Mouse (Mus musculus) lung, postnatal 0 days (tissue): Measurements from ENCODE around the gene Yy1. TPM values are rescaled to one million over a fixed set of nuclear protein-coding genes. Genes with fewer than 3 reads are reported as not detected.

ENCODE experiments used
- ATAC-seq: fragments of 200-750 bp; cut with Nextera tagmentation; 2 replicates; pipeline ENCODE4 v1.8.0; 2017; ENCODE audit warnings: moderate library complexity
- DNase-seq: peaks from one replicate; pipeline ENCODE4 v3.0.0-alpha.2; 2016; ENCODE audit warnings: low spot score
- H3K27ac ChIP-seq: fragments of 300-500 bp; sonication (generic); 2 replicates; pipeline ENCODE4 v1.5.1; 2014; ENCODE audit warnings: antibody characterized with exemption, mild to moderate bottlenecking, low read length, mixed read lengths
- H3K27me3 ChIP-seq: fragments of 300-500 bp; sonication (generic); replicated peaks from 2 replicates; pipeline ENCODE4 v1.6.1; 2014; ENCODE audit warnings: low read length, mixed read lengths; ENCODE audit not compliant: insufficient read depth
- H3K36me3 ChIP-seq: fragments of 300-500 bp; sonication (generic); 2 replicates; pipeline ENCODE4 v1.6.1; 2014; ENCODE audit warnings: low read length, mixed read lengths; ENCODE audit not compliant: insufficient read depth
- H3K4me1 ChIP-seq: fragments of 300-500 bp; sonication (generic); 2 replicates; pipeline ENCODE4 v1.6.1; 2014; ENCODE audit warnings: antibody characterized with exemption, low read depth, low read length, mixed read lengths; ENCODE audit not compliant: insufficient read depth
- H3K4me2 ChIP-seq: fragments of 300-500 bp; sonication (generic); replicated peaks from 2 replicates; pipeline ENCODE4 v1.6.1; 2014; ENCODE audit warnings: low read depth, mild to moderate bottlenecking, low read length, moderate library complexity, mixed read lengths
- H3K4me3 ChIP-seq: fragments of 300-500 bp; sonication (generic); 2 replicates; pipeline ENCODE4 v1.5.1; 2014; ENCODE audit warnings: low read depth, low read length
- H3K9ac ChIP-seq: fragments of 300-500 bp; sonication (generic); replicated peaks from 2 replicates; pipeline ENCODE4 v1.6.1; 2014; ENCODE audit warnings: low read depth, mild to moderate bottlenecking
- H3K9me3 ChIP-seq: fragments of 300-500 bp; sonication (generic); 2 replicates; pipeline ENCODE4 v1.6.1; 2016; ENCODE audit warnings: low read length, mixed read lengths
- CTCF ChIP-seq: IDR thresholded peaks from 2 replicates; pipeline ENCODE4 v1.5.1; 2016; ENCODE audit warnings: antibody characterized with exemption, mild to moderate bottlenecking
- EP300 ChIP-seq: IDR thresholded peaks from 2 replicates; pipeline ENCODE4 v1.6.1; 2016; ENCODE audit warnings: antibody characterized with exemption, mild to moderate bottlenecking, control low read depth
- WGBS: fragments of 180-500 bp; shearing (Covaris S2); extraction: QIAGEN DNeasy Blood & Tissue Kit; methylation state at CpG from one replicate; pipeline ENCODE4 v1.1.7; 2014; 5-methylcytosine and 5-hydroxymethylcytosine counted together
- polyA plus RNA-seq: library from polyadenylated mRNA; unstranded; fragments of >200 nt; fragmentation: Nextera tagmentation; extraction: Ambion mirVana; gene quantifications from 2 replicates; pipeline ENCODE4 v1.2.1, GENCODE M21; 2015

The Yy1 gene
- polyA plus RNA-seq, 1 experiment from 2014 or later = 13.7 TPM

DNA sequence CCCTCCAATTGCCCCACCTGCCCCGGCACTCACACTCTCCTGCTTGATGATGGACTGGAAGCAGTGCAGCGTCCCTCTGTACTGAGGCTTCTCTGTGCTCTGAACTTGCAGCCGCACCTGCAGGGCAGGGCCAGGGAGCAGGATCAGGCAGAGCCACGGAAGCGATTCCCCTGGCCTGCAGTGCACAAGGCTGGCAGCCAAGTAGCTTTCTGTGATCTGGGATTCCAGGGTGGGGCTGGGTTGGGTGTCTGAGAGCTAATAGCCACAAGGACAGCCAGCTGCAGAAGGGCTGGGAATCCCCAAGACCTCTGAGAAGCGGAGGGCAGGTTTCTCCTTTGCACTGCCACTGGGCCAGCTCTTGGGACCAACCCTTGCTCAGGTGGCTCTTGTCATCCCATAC lies 34.9 kb downstream of the Yy1 start:
- no peaks in the 10 kb centered on the region for H3K36me3 ChIP-seq
- H3K4me1 ChIP-seq = peaks cover 16% of the 10 kb centered on the region; the same call in 1 of the 2 replicates
- 91% methylated on average over 6 of the region's 6 CpGs for WGBS
- H3K9ac ChIP-seq = no peak overlapping the region
- no peak for ATAC-seq
- H3K27ac ChIP-seq = no peak overlapping the region
- H3K27me3 ChIP-seq = no peaks in the 10 kb centered on the region
- TF ChIP-seq CTCF (no peak), EP300 (no peak)
- H3K9me3 ChIP-seq = no peaks in the 10 kb centered on the region
- no peak overlapping the region for H3K4me2 ChIP-seq
- no peak for DNase-seq
- no peak overlapping the region for H3K4me3 ChIP-seq

DNA sequence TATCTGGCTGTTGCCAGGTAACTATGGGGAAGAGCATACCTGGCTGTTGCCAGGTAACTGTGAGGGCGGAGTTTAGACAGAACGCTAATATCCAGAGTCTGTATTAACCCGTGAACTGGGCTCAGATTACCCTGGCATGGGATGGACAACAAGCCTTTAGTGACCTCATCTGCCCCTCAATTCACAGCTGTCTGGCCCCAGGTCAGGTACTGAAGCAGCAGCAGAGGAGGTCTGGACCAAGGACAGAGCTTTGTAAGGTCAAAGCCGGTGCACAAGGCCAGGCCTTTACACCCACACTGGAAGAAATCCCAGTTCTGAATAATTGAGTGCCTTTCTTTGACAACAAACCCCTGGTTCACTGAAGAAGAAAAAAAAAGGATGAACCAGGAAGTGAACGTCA lies 36.9 kb downstream of the Yy1 start:
- Histone ChIP-seq H3K9ac (no peak overlapping the region), H3K27ac (peak overlapping the region; percentile 11), H3K4me1 (peaks cover 31% of the 10 kb centered on the region), H3K4me2 (no peak overlapping the region), H3K9me3 (no peaks in the 10 kb centered on the region), H3K4me3 (no peak overlapping the region), H3K36me3 (no peaks in the 10 kb centered on the region), H3K27me3 (no peaks in the 10 kb centered on the region)
- DNase-seq (no peak), ATAC-seq (no peak)
- TF ChIP-seq CTCF = no peak
- no peak for TF ChIP-seq EP300
- WGBS = 56% methylated on average over 5 of the region's 5 CpGs

DNA sequence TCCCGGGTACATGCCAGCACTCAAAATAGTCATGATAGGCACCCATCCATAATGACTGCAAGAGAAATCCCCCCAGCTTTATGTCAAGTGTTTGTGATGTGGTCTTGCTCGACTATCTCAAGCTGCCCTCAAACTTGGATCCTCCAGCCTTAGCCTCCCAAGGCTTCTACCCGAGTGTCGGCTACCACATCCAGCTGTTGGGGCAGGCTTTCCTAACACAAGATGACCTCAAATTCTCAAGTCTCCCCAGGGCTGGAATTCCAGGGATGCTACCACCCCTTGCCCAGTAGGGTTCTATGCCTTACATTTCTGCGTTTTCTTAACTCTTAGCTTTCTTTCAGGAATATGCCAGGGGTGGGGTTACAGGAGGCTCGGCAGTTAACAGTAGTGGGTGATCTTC lies 37.6 kb downstream of the Yy1 start:
- no peaks in the 10 kb centered on the region for H3K27me3 ChIP-seq
- H3K4me3 ChIP-seq = no peak overlapping the region
- no peak overlapping the region for H3K27ac ChIP-seq
- TF ChIP-seq CTCF (peak; percentile 23), EP300 (no peak; the same call in 1 of the 2 replicates)
- peaks cover 34% of the 10 kb centered on the region for H3K4me1 ChIP-seq
- H3K9me3 ChIP-seq = no peaks in the 10 kb centered on the region
- no peak overlapping the region for H3K9ac ChIP-seq
- ATAC-seq = peak; percentile 15; the same call in 1 of the 2 replicates
- H3K4me2 ChIP-seq = no peak overlapping the region
- H3K36me3 ChIP-seq = no peaks in the 10 kb centered on the region
- DNase-seq = peak; percentile 65
- WGBS = 66% methylated on average over 6 of the region's 6 CpGs

DNA sequence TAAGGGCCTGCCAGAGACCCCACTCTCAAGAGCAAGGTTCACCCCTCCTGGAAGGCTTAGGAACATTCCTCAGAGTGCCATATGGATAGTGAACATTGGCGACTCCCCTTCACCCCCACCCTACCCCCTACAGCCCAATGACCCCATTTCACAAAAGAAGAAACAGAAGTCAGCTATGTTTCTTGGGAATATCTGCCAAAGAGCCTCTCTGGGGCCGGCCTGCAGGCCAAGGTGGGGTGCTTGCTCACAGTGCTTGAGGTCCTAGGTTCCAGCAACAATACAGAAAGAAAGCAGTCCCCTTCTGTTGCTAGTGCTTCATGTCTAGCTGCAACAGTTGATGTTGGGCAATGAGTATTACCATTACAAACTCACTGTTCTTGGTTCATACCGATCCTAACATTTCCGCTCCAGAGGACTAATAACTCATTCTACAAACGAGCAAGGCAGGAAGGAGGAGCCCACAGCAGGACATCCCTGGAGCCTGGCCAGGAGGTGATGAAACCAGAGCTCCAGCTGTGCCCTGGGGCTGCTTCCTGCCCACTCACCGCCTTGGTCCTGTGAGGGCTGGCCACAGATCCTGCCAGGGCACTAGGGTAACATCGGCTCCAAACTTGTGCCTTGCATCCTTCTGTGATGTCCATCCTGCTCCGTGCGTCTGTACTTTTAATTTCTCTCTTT lies 39.3 kb downstream of the Yy1 start:
- peak; percentile 89 for TF ChIP-seq EP300
- no peak for TF ChIP-seq CTCF
- peak; percentile 93 for DNase-seq
- 43% methylated on average over 9 of the region's 9 CpGs for WGBS
- peaks cover 36% of the 10 kb centered on the region for H3K4me1 ChIP-seq
- H3K36me3 ChIP-seq = no peaks in the 10 kb centered on the region
- peak overlapping the region; percentile 73 for H3K27ac ChIP-seq
- no peaks in the 10 kb centered on the region for H3K27me3 ChIP-seq
- ATAC-seq = peak; percentile 31
- H3K9me3 ChIP-seq = no peaks in the 10 kb centered on the region
- H3K4me2 ChIP-seq = 0 out of 2 replicates have a peak overlapping the region, but pooled peaks have one; percentile 3
- H3K9ac ChIP-seq = no peak overlapping the region
- H3K4me3 ChIP-seq = no peak overlapping the region

DNA sequence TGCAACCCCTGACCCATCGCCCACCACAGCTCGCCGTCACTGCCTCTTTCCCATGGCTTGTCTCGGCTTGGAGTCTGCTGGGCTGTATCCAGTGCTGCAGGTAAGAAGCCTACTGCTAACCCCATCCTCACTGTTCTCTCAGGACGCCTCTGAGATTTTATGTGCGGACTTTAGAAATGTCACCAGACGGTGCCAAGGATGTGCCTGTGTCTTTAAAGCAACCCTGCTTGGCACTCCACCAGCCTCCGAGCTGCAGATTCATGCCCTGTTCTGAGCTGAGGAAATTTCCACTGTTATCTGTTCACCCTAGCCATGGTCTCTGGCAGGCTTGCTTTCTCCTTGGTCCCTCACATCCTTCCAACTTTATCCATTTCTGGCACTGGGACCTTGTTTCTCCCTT lies 40.1 kb downstream of the Yy1 start:
- Histone ChIP-seq H3K27me3 (no peaks in the 10 kb centered on the region), H3K9ac (no peak overlapping the region), H3K9me3 (no peaks in the 10 kb centered on the region), H3K27ac (peak overlapping the region; percentile 47; the same call in 1 of the 2 replicates), H3K4me2 (no peak overlapping the region), H3K36me3 (no peaks in the 10 kb centered on the region), H3K4me1 (peaks cover 44% of the 10 kb centered on the region), H3K4me3 (no peak overlapping the region)
- ATAC-seq (no peak), DNase-seq (no peak)
- TF ChIP-seq CTCF (no peak), EP300 (no peak)
- 87% methylated on average over 8 of the region's 8 CpGs for WGBS

DNA sequence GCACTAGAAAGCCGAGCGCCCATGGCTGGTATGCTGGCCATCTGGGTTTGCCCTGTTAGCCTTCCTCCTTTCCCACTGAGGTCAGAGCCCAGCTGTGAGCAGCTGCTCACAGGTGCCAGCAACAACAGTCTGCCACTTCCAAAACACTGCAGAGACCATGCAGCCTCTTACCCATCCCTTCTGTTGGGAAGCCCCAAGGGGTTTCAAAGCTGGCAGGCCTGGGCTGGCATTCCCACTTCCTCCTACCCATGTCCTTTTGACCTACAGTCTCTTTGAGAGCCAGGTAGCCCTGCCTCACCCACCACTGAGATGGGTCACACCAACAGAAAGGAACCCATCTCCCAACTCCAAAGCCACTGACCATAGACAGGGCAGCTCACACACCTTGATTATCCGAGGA lies 40.6 kb downstream of the Yy1 start:
- Histone ChIP-seq H3K36me3 (no peaks in the 10 kb centered on the region), H3K4me2 (no peak overlapping the region), H3K4me1 (peaks cover 49% of the 10 kb centered on the region), H3K27ac (no peak overlapping the region), H3K4me3 (no peak overlapping the region), H3K9ac (no peak overlapping the region), H3K9me3 (no peaks in the 10 kb centered on the region), H3K27me3 (no peaks in the 10 kb centered on the region)
- DNase-seq = no peak
- no peak for ATAC-seq
- 81% methylated on average over 3 of the region's 3 CpGs for WGBS
- TF ChIP-seq EP300 = no peak
- no peak for TF ChIP-seq CTCF
